Mouse (Mus musculus): Measurements from ENCODE around the gene Cpox. TPM values are rescaled to one million over a fixed set of nuclear protein-coding genes. Genes with fewer than 3 reads are reported as not detected.

Gene Cpox
- total and polyA plus RNA-seq, 3 experiments, result 70.3 to 77.2 (median 75.6) TPM

DNA sequence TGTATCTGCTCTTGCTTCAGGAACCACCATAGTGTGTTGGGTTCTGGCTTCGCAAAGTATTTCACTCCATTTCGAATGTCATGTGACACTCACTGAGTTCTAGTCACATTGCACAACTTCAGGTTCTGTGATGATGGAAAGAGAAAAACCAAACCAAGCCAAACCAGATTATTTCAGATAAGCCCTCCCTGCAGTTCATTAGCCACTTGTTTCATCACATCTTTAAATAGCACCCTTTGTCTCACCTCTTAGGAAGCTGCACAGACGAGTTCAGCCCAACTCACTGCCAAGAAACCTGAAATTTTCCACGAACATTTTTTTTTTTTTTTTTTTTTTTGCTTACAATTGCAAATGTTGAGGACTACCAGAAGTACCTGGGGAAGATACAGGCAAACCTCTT lies 76.6 kb downstream of the Cpox start:
- Histone ChIP-seq H3K9me3 (replicated peaks; ENCODE audit: low read length) (peaks cover 3% of the 10 kb centered on the region), H3K79me2 (replicated peaks; ENCODE audit: control insufficient read depth, extremely low read depth, insufficient read depth, poor library complexity, severe bottlenecking) (no peaks in the 10 kb centered on the region), H3K4me3 (replicated peaks in 1 of 3; ENCODE audit: low read depth in 2 of 3, low read length in 2 of 3, poor library complexity in 1 of 3) (no peak overlapping the region), H3K27ac (ENCODE audit: insufficient read depth, low read depth) (no peak overlapping the region), H3K9ac (ENCODE audit: insufficient read depth, low read depth) (no peak overlapping the region), H3K4me2 (ENCODE audit: insufficient read depth, low read depth, poor library complexity, severe bottlenecking) (no peak overlapping the region), H3K36me3 (replicated peaks in 1 of 2; ENCODE audit: control insufficient read depth in 1 of 2, insufficient read depth in 1 of 2, low read length in 1 of 2) (peaks cover 2 to 7% of the 10 kb centered on the region in 2 experiments), H3K4me1 (ENCODE audit: control insufficient read depth in 1 of 2, insufficient read depth in 2 of 2) (peaks cover 0 to 2% of the 10 kb centered on the region in 2 experiments; a peak in 1 of 4 replicates), H3K27me3 (replicated peaks) (no peaks in the 10 kb centered on the region)
- DNase-seq (ENCODE audit: extremely low read depth), result no peak
- in situ Hi-C loops (cut with MboI; ENCODE audit: low pct_ligation_motif_present, low pct_unique_long_range_greater_than_20kb, low sequenced_read_pairs) (no loop called here), dilution Hi-C loops (cut with MboI; ENCODE audit: extremely low pct_ligation_motif_present, extremely low pct_unique_long_range_greater_than_20kb, low sequenced_read_pairs) (no loop called here)
- TF ChIP-seq ZNF384 (IDR thresholded peaks at IDR 0.05; ENCODE audit: low read depth, low read length) (peak; percentile 77; the same call in 1 of the 2 replicates), HCFC1 (IDR thresholded peaks at IDR 0.05; ENCODE audit: low read depth, low read length) (no peak)

DNA sequence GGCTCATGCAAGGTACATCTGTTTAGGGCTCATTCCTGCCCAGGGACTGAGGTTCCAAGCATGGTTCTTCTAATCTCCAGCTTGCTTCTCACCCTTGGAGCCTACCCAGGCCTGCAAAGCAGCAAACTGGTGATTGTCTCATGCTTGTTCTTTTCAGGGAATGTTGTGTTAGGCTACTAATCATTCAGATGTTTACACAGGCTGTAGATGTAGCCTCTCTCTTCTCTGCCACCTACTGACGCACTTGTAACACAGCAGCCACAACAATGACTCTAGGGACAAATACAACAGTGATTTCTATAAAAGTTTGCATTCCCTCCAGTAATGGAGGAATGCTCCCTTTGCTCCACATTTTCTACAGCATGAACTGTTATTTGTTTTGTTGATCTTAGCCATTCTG lies 81.2 kb downstream of the Cpox start:
- Histone ChIP-seq H3K4me1 (ENCODE audit: control insufficient read depth in 1 of 2, insufficient read depth in 2 of 2) (no peaks in the 10 kb centered on the region; a peak in 1 of 4 replicates), H3K4me2 (ENCODE audit: insufficient read depth, low read depth, poor library complexity, severe bottlenecking) (no peak overlapping the region), H3K36me3 (replicated peaks in 1 of 2; ENCODE audit: control insufficient read depth in 1 of 2, insufficient read depth in 1 of 2, low read length in 1 of 2) (peaks cover 0 to 3% of the 10 kb centered on the region in 2 experiments), H3K27me3 (replicated peaks) (no peaks in the 10 kb centered on the region), H3K4me3 (replicated peaks in 1 of 3; ENCODE audit: low read depth in 2 of 3, low read length in 2 of 3, poor library complexity in 1 of 3) (no peak overlapping the region), H3K9me3 (replicated peaks; ENCODE audit: low read length) (no peaks in the 10 kb centered on the region), H3K27ac (ENCODE audit: insufficient read depth, low read depth) (no peak overlapping the region), H3K9ac (ENCODE audit: insufficient read depth, low read depth) (no peak overlapping the region), H3K79me2 (replicated peaks; ENCODE audit: control insufficient read depth, extremely low read depth, insufficient read depth, poor library complexity, severe bottlenecking) (no peaks in the 10 kb centered on the region)
- dilution Hi-C loops (cut with MboI; ENCODE audit: extremely low pct_ligation_motif_present, extremely low pct_unique_long_range_greater_than_20kb, low sequenced_read_pairs) (no loop called here), in situ Hi-C loops (cut with MboI; ENCODE audit: low pct_ligation_motif_present, low pct_unique_long_range_greater_than_20kb, low sequenced_read_pairs) (no loop called here)
- TF ChIP-seq RCOR1 (conservative IDR thresholded peaks at IDR 0.05; ENCODE audit: low read depth, low read length) (no peak), USF2 (conservative IDR thresholded peaks at IDR 0.05; ENCODE audit: low read depth, low read length) (no peak), UBTF (IDR thresholded peaks at IDR 0.05; ENCODE audit: low read depth, low read length) (no peak), CTCF (conservative IDR thresholded peaks at IDR 0.05 in 1 of 2, IDR thresholded peaks at IDR 0.05 in 1 of 2; ENCODE audit: low read depth in 2 of 2, low read length in 2 of 2) (peak; percentile 64 to 91), MEF2A (IDR thresholded peaks at IDR 0.05; ENCODE audit: borderline replicate concordance, low read depth, low read length) (no peak), EP300 (IDR thresholded peaks at IDR 0.05; ENCODE audit: low read length) (no peak), NELFE (IDR thresholded peaks at IDR 0.05; ENCODE audit: low read depth, low read length) (no peak; the same call in 1 of the 2 replicates), SMC3 (IDR thresholded peaks at IDR 0.05; ENCODE audit: low read depth, low read length) (peak; percentile 93), CHD2 (IDR thresholded peaks at IDR 0.05; ENCODE audit: low read length) (no peak), E2F4 (IDR thresholded peaks at IDR 0.05; ENCODE audit: insufficient replicate concordance, low read depth, low read length) (no peak), RAD21 (IDR thresholded peaks at IDR 0.05; ENCODE audit: low read depth, low read length) (peak; percentile 83), SIN3A (IDR thresholded peaks at IDR 0.05; ENCODE audit: low read length) (no peak), ELF1 (IDR thresholded peaks at IDR 0.05; ENCODE audit: low read depth, low read length) (no peak), JUND (conservative IDR thresholded peaks at IDR 0.05; ENCODE audit: low read depth, low read length) (no peak)
- peak; percentile 54 for DNase-seq (ENCODE audit: extremely low read depth)

All from CH12.LX (cell line).